ENCODE assay signal across 8 mouse cellular contexts in the genomic region with DNA sequence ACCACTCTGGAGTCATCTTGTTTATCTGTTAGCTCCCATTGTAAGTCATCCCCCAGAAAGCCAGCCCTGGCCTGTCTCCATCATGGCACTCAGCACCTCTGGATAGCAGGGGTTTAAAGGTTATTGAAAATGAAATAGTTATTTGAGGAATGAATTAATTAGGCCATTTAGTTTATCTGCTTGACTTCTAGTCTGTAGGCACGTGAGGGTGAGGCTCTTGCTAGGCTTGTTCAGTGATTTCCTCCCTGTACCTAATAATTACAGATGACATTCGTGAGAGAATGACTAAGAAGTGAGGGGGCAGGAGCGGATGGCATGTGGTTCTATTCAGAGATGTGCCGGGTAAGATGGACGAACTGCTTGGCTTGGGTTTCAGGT. TPM values are rescaled to one million over a fixed set of nuclear protein-coding genes. Genes with fewer than 3 reads are reported as not detected.
DNase-seq lines count a peak whose midpoint lies in the region; ATAC-seq and TF ChIP-seq lines count a peak whose summit lies in the region.

No protein-coding gene starts in this region.

- no peak for ATAC-seq in heart, embryonic 15.5 days (replicated peaks; ENCODE audit: insufficient number of reproducible peaks, insufficient read depth, low FRiP score, low read depth)
- no peak for ATAC-seq in hindbrain, embryonic 11.5 days (ENCODE audit: low FRiP score)
- ATAC-seq in midbrain, embryonic 12.5 days (ENCODE audit: low FRiP score, low read depth): no peak

- peaks cover 37% of the 10 kb centered on the region for H3K79me2 ChIP-seq in MEL (ENCODE audit: control insufficient read depth, insufficient read depth, low read length, poor library complexity)

- H3K4me1 ChIP-seq in heart, embryonic 15.5 days (replicated peaks): peaks cover 28% of the 10 kb centered on the region
- H3K4me1 ChIP-seq in MEL (ENCODE audit: control insufficient read depth in 1 of 2, insufficient read depth in 2 of 2, low read length in 2 of 2): peaks cover 12 to 34% of the 10 kb centered on the region in 2 experiments
- H3K4me1 ChIP-seq in hindbrain, embryonic 11.5 days (replicated peaks; ENCODE audit: control insufficient read depth, insufficient read depth, low read length): 0 out of 2 replicates have a peak, but pooled peaks cover 2% of the 10 kb centered on the region
- peaks cover 11% of the 10 kb centered on the region for H3K4me1 ChIP-seq in midbrain, embryonic 12.5 days

- H3K36me3 ChIP-seq in heart, embryonic 15.5 days: peaks cover 5% of the 10 kb centered on the region
- H3K36me3 ChIP-seq in MEL (ENCODE audit: control insufficient read depth in 1 of 2, insufficient read depth in 2 of 2, low read length in 2 of 2): peaks cover 0 to 36% of the 10 kb centered on the region in 2 experiments; a peak in 2 of 4 replicates
- no peaks in the 10 kb centered on the region for H3K36me3 ChIP-seq in hindbrain, embryonic 11.5 days (ENCODE audit: control insufficient read depth, insufficient read depth, low read length)
- H3K36me3 ChIP-seq in midbrain, embryonic 12.5 days: 0 out of 2 replicates have a peak, but pooled peaks cover 4% of the 10 kb centered on the region

- no peak for TF ChIP-seq POLR2A in MEL (IDR thresholded peaks at IDR 0.05; ENCODE audit: control insufficient read depth in 1 of 2, insufficient read depth in 1 of 2, low read depth in 1 of 2, low read length in 2 of 2, poor library complexity in 1 of 2)

- H3K4me2 ChIP-seq in heart, embryonic 15.5 days: peak overlapping the region; percentile 68
- H3K4me2 ChIP-seq in hindbrain, embryonic 11.5 days (replicated peaks; ENCODE audit: low read depth, low read length): peak overlapping the region; percentile 48
- H3K4me2 ChIP-seq in midbrain, embryonic 12.5 days (replicated peaks): peak overlapping the region; percentile 49

- no peak for TF ChIP-seq CTCF in MEL (IDR thresholded peaks at IDR 0.05 in 2 of 3, conservative IDR thresholded peaks at IDR 0.05 in 1 of 3; ENCODE audit: control insufficient read depth in 1 of 3, insufficient read depth in 1 of 3, low read depth in 2 of 3, low read length in 3 of 3, poor library complexity in 1 of 3, severe bottlenecking in 1 of 3)

- no peaks in the 10 kb centered on the region for H3K27me3 ChIP-seq in heart, embryonic 15.5 days
- no peaks in the 10 kb centered on the region for H3K27me3 ChIP-seq in MEL (ENCODE audit: control insufficient read depth in 1 of 2, insufficient read depth in 2 of 2, low read length in 2 of 2)
- H3K27me3 ChIP-seq in hindbrain, embryonic 11.5 days (ENCODE audit: control insufficient read depth, insufficient read depth, low read length): no peaks in the 10 kb centered on the region
- no peaks in the 10 kb centered on the region for H3K27me3 ChIP-seq in midbrain, embryonic 12.5 days

- H3K9ac ChIP-seq in heart, embryonic 15.5 days: 0 out of 2 replicates have a peak overlapping the region, but pooled peaks have one; percentile 47
- peak overlapping the region; percentile 62 for H3K9ac ChIP-seq in MEL (ENCODE audit: control insufficient read depth, low read depth, low read length, poor library complexity, severe bottlenecking)
- H3K9ac ChIP-seq in hindbrain, embryonic 11.5 days (ENCODE audit: low read depth, low read length): peak overlapping the region; percentile 55
- no peak overlapping the region for H3K9ac ChIP-seq in midbrain, embryonic 12.5 days (replicated peaks)

- 80% methylated on average over 5 of the region's 5 CpGs for WGBS in heart, embryonic 15.5 days
- 85% methylated on average over 5 of the region's 5 CpGs for WGBS in hindbrain, embryonic 11.5 days
- WGBS in midbrain, embryonic 12.5 days: 84% methylated on average over 5 of the region's 5 CpGs

- peak overlapping the region; percentile 73 for H3K27ac ChIP-seq in heart, embryonic 15.5 days
- H3K27ac ChIP-seq in MEL (ENCODE audit: control insufficient read depth, low read depth, low read length): peak overlapping the region; percentile 85
- H3K27ac ChIP-seq in hindbrain, embryonic 11.5 days (ENCODE audit: low read depth, low read length): no peak overlapping the region
- H3K27ac ChIP-seq in midbrain, embryonic 12.5 days (replicated peaks): peak overlapping the region; percentile 4; the same call in 1 of the 2 replicates

- no peak for DNase-seq in heart, adult 18-20 months
- no peak for DNase-seq in MEL (ENCODE audit: low read depth, low spot score)
- no peak for DNase-seq in hindbrain, embryonic 11.5 days (ENCODE audit: low spot score)
- DNase-seq in frontal cortex, postnatal 36 days (ENCODE audit: low spot score in 2 of 2): no peak
- DNase-seq in retina, postnatal 1 day: no peak
- DNase-seq in urinary bladder, adult 18-20 months (ENCODE audit: low spot score in 2 of 2): no peak

- H3K9me3 ChIP-seq in heart, embryonic 15.5 days (replicated peaks): no peaks in the 10 kb centered on the region
- H3K9me3 ChIP-seq in MEL (replicated peaks; ENCODE audit: insufficient read depth, low read length): no peaks in the 10 kb centered on the region
- H3K9me3 ChIP-seq in hindbrain, embryonic 11.5 days (ENCODE audit: control insufficient read depth, low read length): no peaks in the 10 kb centered on the region
- no peaks in the 10 kb centered on the region for H3K9me3 ChIP-seq in midbrain, embryonic 12.5 days

- TF ChIP-seq EP300 in MEL (IDR thresholded peaks at IDR 0.05; ENCODE audit: low read depth in 1 of 2, low read length in 2 of 2): 0 out of 4 replicates have a peak, but pooled peaks of 1 of the 2 experiments have one; percentile 4

- TF ChIP-seq RAD21 in MEL (IDR thresholded peaks at IDR 0.05; ENCODE audit: low read depth, low read length): no peak

- peak overlapping the region; percentile 63 for H3K4me3 ChIP-seq in heart, embryonic 15.5 days
- peak overlapping the region; percentile 41 to 52 for H3K4me3 ChIP-seq in MEL (ENCODE audit: control insufficient read depth in 1 of 2, insufficient read depth in 1 of 2, low read depth in 2 of 2, low read length in 2 of 2)
- peak overlapping the region; percentile 31 for H3K4me3 ChIP-seq in hindbrain, embryonic 11.5 days (ENCODE audit: low read depth, low read length)
- peak overlapping the region; percentile 80 for H3K4me3 ChIP-seq in midbrain, embryonic 12.5 days

TF ChIP-seq in MEL, 35 proteins besides CTCF, POLR2A, EP300 and RAD21:
- TF ChIP-seq MAX (IDR thresholded peaks at IDR 0.05; ENCODE audit: low read length) (0 out of 2 replicates have a peak, but pooled peaks have one; percentile 11), BHLHE40 (IDR thresholded peaks at IDR 0.05; ENCODE audit: borderline replicate concordance, low read depth, low read length) (peak; percentile 50; the same call in 1 of the 2 replicates), MAFK (IDR thresholded peaks at IDR 0.05; ENCODE audit: borderline replicate concordance, low read depth, low read length) (no peak)

RNA-seq across cellular contexts. Expression of gene Prelid3b, which starts 0.7 kb away (rescaled TPM):
- polyA plus RNA-seq in heart, embryonic 15.5 days (2015; fragmentation: Nextera tagmentation; extraction: Ambion mirVana): 131 and 135 TPM in 2 replicates
- total RNA-seq in heart, adult 18-20 months (2021): 10 to 100 TPM; 55.5 to 60.0 TPM
- 137 and 142 TPM in 2 replicates for total RNA-seq in MEL (2012; rRNA removed)
- polyA plus RNA-seq in MEL (2012; ENCODE audit: insufficient read depth in 1 of 2, insufficient read length in 2 of 2, low read depth in 1 of 2, low replicate concordance in 2 of 2, missing spikeins in 1 of 2): 100 to 1,000 TPM; 189 to 210 TPM
- polyA plus RNA-seq in hindbrain, embryonic 11.5 days (2014; fragmentation: Nextera tagmentation; extraction: Ambion mirVana): 130 and 141 TPM in 2 replicates
- 102 TPM in 2 replicates for polyA plus RNA-seq in midbrain, embryonic 12.5 days (2016; fragmentation: Nextera tagmentation; extraction: Ambion mirVana)

RNA-seq across cellular contexts. Expression of gene Atp5e, which starts 9.6 kb away (rescaled TPM):
- 872 and 1,283 TPM in 2 replicates for polyA plus RNA-seq in heart, embryonic 15.5 days (2015; fragmentation: Nextera tagmentation; extraction: Ambion mirVana)
- 1,000 to 10,000 TPM; 1,683 to 1,862 TPM for total RNA-seq in heart, adult 18-20 months (2021)
- total RNA-seq in MEL (2012; rRNA removed): 521 and 561 TPM in 2 replicates
- 100 to 1,000 TPM in 1 of 2 experiments, not detected in 1; 225 TPM for polyA plus RNA-seq in MEL (2012; ENCODE audit: insufficient read depth in 1 of 2, insufficient read length in 2 of 2, low read depth in 1 of 2, low replicate concordance in 2 of 2, missing spikeins in 1 of 2)
- 686 and 740 TPM in 2 replicates for polyA plus RNA-seq in hindbrain, embryonic 11.5 days (2014; fragmentation: Nextera tagmentation; extraction: Ambion mirVana)
- polyA plus RNA-seq in midbrain, embryonic 12.5 days (2016; fragmentation: Nextera tagmentation; extraction: Ambion mirVana): 754 and 756 TPM in 2 replicates

RNA-seq across cellular contexts. Expression of gene Tubb1, which starts 23.0 kb away (rescaled TPM):
- 3.8 and 3.9 TPM in 2 replicates for polyA plus RNA-seq in heart, embryonic 15.5 days (2015; fragmentation: Nextera tagmentation; extraction: Ambion mirVana)
- 1 to 10 TPM; 3.5 to 4.5 TPM for total RNA-seq in heart, adult 18-20 months (2021)
- total RNA-seq in MEL (2012; rRNA removed): 3.1 and 3.5 TPM in 2 replicates
- polyA plus RNA-seq in MEL (2012; ENCODE audit: insufficient read depth in 1 of 2, insufficient read length in 2 of 2, low read depth in 1 of 2, low replicate concordance in 2 of 2, missing spikeins in 1 of 2): 1 to 10 TPM in 1 of 2 experiments, not detected in 1; 2.6 TPM
- polyA plus RNA-seq in hindbrain, embryonic 11.5 days (2014; fragmentation: Nextera tagmentation; extraction: Ambion mirVana): 5.3 and 5.7 TPM in 2 replicates
- polyA plus RNA-seq in midbrain, embryonic 12.5 days (2016; fragmentation: Nextera tagmentation; extraction: Ambion mirVana): 2.7 and 3.0 TPM in 2 replicates

RNA-seq across cellular contexts. Expression of gene Ctsz, which starts 34.7 kb away (rescaled TPM):
- 99.5 and 146 TPM in 2 replicates for polyA plus RNA-seq in heart, embryonic 15.5 days (2015; fragmentation: Nextera tagmentation; extraction: Ambion mirVana)
- total RNA-seq in heart, adult 18-20 months (2021): 10 to 100 TPM; 30.0 to 40.1 TPM
- 113 and 118 TPM in 2 replicates for total RNA-seq in MEL (2012; rRNA removed)
- polyA plus RNA-seq in MEL (2012; ENCODE audit: insufficient read depth in 1 of 2, insufficient read length in 2 of 2, low read depth in 1 of 2, low replicate concordance in 2 of 2, missing spikeins in 1 of 2): 10 to 100 TPM in 1 of 2 experiments, not detected in 1; 93.7 TPM
- 90.2 and 93.7 TPM in 2 replicates for polyA plus RNA-seq in hindbrain, embryonic 11.5 days (2014; fragmentation: Nextera tagmentation; extraction: Ambion mirVana)
- 76.6 and 89.2 TPM in 2 replicates for polyA plus RNA-seq in midbrain, embryonic 12.5 days (2016; fragmentation: Nextera tagmentation; extraction: Ambion mirVana)

RNA-seq across cellular contexts. Expression of gene Nelfcd, which starts 57.9 kb away (rescaled TPM):
- polyA plus RNA-seq in heart, embryonic 15.5 days (2015; fragmentation: Nextera tagmentation; extraction: Ambion mirVana): 66.1 and 82.9 TPM in 2 replicates
- total RNA-seq in heart, adult 18-20 months (2021): 10 to 100 TPM; 27.9 to 29.7 TPM
- 43.8 and 46.8 TPM in 2 replicates for total RNA-seq in MEL (2012; rRNA removed)
- polyA plus RNA-seq in MEL (2012; ENCODE audit: insufficient read depth in 1 of 2, insufficient read length in 2 of 2, low read depth in 1 of 2, low replicate concordance in 2 of 2, missing spikeins in 1 of 2): 10 to 100 TPM; 74.8 to 89.0 TPM
- 158 and 163 TPM in 2 replicates for polyA plus RNA-seq in hindbrain, embryonic 11.5 days (2014; fragmentation: Nextera tagmentation; extraction: Ambion mirVana)
- 151 and 158 TPM in 2 replicates for polyA plus RNA-seq in midbrain, embryonic 12.5 days (2016; fragmentation: Nextera tagmentation; extraction: Ambion mirVana)
